In genomic region chr11:103051249-103051691, GRCm38 (mm10) we compare ENCODE assay signal across 1 mouse cellular context.
TF ChIP-seq lines count a peak whose summit lies in the region.

No protein-coding gene starts in this region.

TF ChIP-seq in CH12.LX, 34 proteins besides CTCF, POLR2A, EP300 and RAD21 (continued from another document):
- 0 out of 2 replicates have a peak, but pooled peaks have one; percentile 54 for TF ChIP-seq MYC (IDR thresholded peaks at IDR 0.05; ENCODE audit: low read depth, low read length)
- no peak for TF ChIP-seq ZC3H11A (IDR thresholded peaks at IDR 0.05; ENCODE audit: low read depth, low read length)
- TF ChIP-seq ELF1 (IDR thresholded peaks at IDR 0.05; ENCODE audit: low read depth, low read length) = no peak
- TF ChIP-seq POLR2AphosphoS2 (IDR thresholded peaks at IDR 0.05; ENCODE audit: low read depth, low read length) = no peak
- no peak for TF ChIP-seq CHD1 (IDR thresholded peaks at IDR 0.05; ENCODE audit: low read depth, low read length)
- peak; percentile 48; the same call in 1 of the 2 replicates for TF ChIP-seq TCF12 (IDR thresholded peaks at IDR 0.05; ENCODE audit: low read depth, low read length)
- TF ChIP-seq KAT2A (IDR thresholded peaks at IDR 0.05; ENCODE audit: insufficient replicate concordance, low read length) = no peak
- TF ChIP-seq USF2 (conservative IDR thresholded peaks at IDR 0.05; ENCODE audit: low read depth, low read length) = no peak
- TF ChIP-seq MXI1 (IDR thresholded peaks at IDR 0.05; ENCODE audit: low read depth, low read length) = peak; percentile 66
- TF ChIP-seq NELFE (IDR thresholded peaks at IDR 0.05; ENCODE audit: low read depth, low read length) = no peak; the same call in 1 of the 2 replicates
- no peak for TF ChIP-seq GABPA (IDR thresholded peaks at IDR 0.05; ENCODE audit: insufficient replicate concordance, low read depth, low read length)
- TF ChIP-seq SIN3A (IDR thresholded peaks at IDR 0.05; ENCODE audit: low read length) = peak; percentile 66; the same call in 1 of the 2 replicates
- TF ChIP-seq TBP (conservative IDR thresholded peaks at IDR 0.05; ENCODE audit: low read depth, low read length) = no peak
- no peak for TF ChIP-seq PAX5 (IDR thresholded peaks at IDR 0.05; ENCODE audit: low read length)
- no peak for TF ChIP-seq CHD2 (IDR thresholded peaks at IDR 0.05; ENCODE audit: low read length)
- TF ChIP-seq ZKSCAN1 (IDR thresholded peaks at IDR 0.05; ENCODE audit: borderline replicate concordance, low read depth, low read length) = no peak
- TF ChIP-seq HCFC1 (IDR thresholded peaks at IDR 0.05; ENCODE audit: low read depth, low read length) = no peak
